Mouse (Mus musculus) kidney, postnatal 25 days (tissue): Measurements from ENCODE around the gene Dmrtb1.

Experiments used
- DNase-seq, 2 experiments: peaks; one replicate each; pipeline ENCODE4 v3.0.0; 2021; ENCODE audit warnings: mixed read lengths in 2 of 2

The Dmrtb1 gene

GRCm38 (mm10) chr4:107684130-107684529 lies at the start of gene Dmrtb1:
Gene Dmrtb1, minus strand, starts transcription at chr4:107684230.
- DNase-seq, result no peak

GRCm38 (mm10) chr4:107733603-107734002 lies 49.6 kb upstream of the Dmrtb1 start:
- DNase-seq, result no peak

- DNase-seq, result no peak
These were observed 48.6 kb upstream of the Dmrtb1 start for GRCm38 (mm10) chr4:107732624-107733023.

- no peak for DNase-seq
These were observed 48.2 kb upstream of the Dmrtb1 start for GRCm38 (mm10) chr4:107732182-107732581.

GRCm38 (mm10) chr4:107731088-107731465 lies 47.0 kb upstream of the Dmrtb1 start:
- no peak for DNase-seq

GRCm38 (mm10) chr4:107730391-107731087 lies 46.5 kb upstream of the Dmrtb1 start:
- no peak for DNase-seq

- no peak for DNase-seq
These were observed 41.4 kb upstream of the Dmrtb1 start for GRCm38 (mm10) chr4:107725432-107725831.

- no peak for DNase-seq
These were observed 36.2 kb upstream of the Dmrtb1 start for GRCm38 (mm10) chr4:107720043-107720830.

- no peak for DNase-seq
These were observed 35.1 kb upstream of the Dmrtb1 start for GRCm38 (mm10) chr4:107719161-107719560.

GRCm38 (mm10) chr4:107718720-107719119 lies 34.7 kb upstream of the Dmrtb1 start:
- no peak for DNase-seq

GRCm38 (mm10) chr4:107717718-107718313 lies 33.8 kb upstream of the Dmrtb1 start:
- DNase-seq, result no peak

GRCm38 (mm10) chr4:107716754-107717299 lies 32.8 kb upstream of the Dmrtb1 start:
- DNase-seq, result no peak

- DNase-seq, result no peak
These were observed 22.9 kb upstream of the Dmrtb1 start for GRCm38 (mm10) chr4:107706884-107707283.

GRCm38 (mm10) chr4:107704185-107704584 lies 20.2 kb upstream of the Dmrtb1 start:
- DNase-seq, result peak in 1 of 2 experiments; percentile 13

GRCm38 (mm10) chr4:107701679-107702078 lies 17.6 kb upstream of the Dmrtb1 start:
- DNase-seq, result no peak

- DNase-seq, result peak; percentile 46 to 66
These were observed 17.1 kb upstream of the Dmrtb1 start for GRCm38 (mm10) chr4:107701116-107701515.

- DNase-seq, result no peak
These were observed 15.2 kb upstream of the Dmrtb1 start for GRCm38 (mm10) chr4:107699271-107699670.

GRCm38 (mm10) chr4:107693816-107694215 lies 9.8 kb upstream of the Dmrtb1 start:
- DNase-seq, result no peak

- no peak for DNase-seq
These were observed 4.2 kb upstream of the Dmrtb1 start for GRCm38 (mm10) chr4:107688213-107688612.

GRCm38 (mm10) chr4:107687127-107687526 lies 3.1 kb upstream of the Dmrtb1 start:
- no peak for DNase-seq

- DNase-seq, result no peak
These were observed 849 bp downstream of the Dmrtb1 start for GRCm38 (mm10) chr4:107683006-107683756.

GRCm38 (mm10) chr4:107681099-107681849 lies 2.8 kb downstream of the Dmrtb1 start:
- no peak for DNase-seq
